Mouse (Mus musculus): ENCODE data around the gene Ap1m1.
A peak's percentile ranks its signal among the peaks of the same experiment; 100 is the strongest.

The Ap1m1 gene

DNA sequence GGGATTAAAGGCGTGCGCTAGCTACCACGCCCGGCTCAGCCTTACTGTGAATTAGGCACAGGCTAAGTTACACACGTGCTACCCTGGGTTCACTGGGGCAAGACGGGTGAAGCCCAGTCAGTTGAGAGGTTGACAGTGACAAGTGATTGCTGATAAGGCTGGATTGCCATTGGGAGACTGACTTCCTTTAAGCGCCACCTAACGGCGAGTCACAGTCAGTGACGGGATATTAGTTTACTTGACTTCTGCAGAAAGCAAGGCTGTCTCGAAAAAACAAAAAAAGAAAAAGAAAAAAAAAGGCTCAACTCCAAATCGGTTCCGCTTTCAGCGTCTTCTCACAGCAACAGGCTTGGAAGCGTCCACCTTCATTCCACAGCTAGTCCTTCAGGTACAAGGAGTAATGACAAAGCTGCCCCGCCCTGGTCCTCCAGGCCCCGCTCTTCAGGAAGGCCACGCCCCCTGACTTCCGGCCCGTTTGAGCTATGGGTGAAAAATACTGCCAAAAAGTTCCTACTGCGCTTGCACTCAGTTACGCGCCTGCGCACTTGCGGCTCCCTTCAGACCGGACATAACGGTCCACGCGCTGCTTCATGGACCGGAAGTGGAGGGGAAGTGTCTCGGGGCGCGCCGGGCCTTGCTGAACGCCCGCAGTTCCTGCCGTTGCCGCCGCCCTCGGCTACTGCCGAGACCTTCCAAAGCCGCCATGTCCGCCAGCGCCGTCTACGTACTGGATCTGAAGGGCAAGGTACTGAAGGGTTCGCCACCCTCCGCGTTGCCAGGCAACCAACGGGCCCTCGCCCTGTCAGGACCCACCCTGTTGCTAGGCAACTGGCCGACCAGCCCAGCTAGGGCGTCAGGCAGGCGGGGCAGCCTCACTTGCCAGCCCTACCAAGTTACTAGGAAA is at the start of gene Ap1m1:
Gene Ap1m1, plus strand, starts transcription at position 520 of the 904 bp plus-strand sequence.
- peak; percentile 99 for DNase-seq (ENCODE audit: low read depth, low spot score)

- no peak for DNase-seq (ENCODE audit: low read depth, low spot score)
Observed at GRCm38 (mm10) chr8:72190215-72190539, 49.6 kb upstream of the Ap1m1 start.

DNA sequence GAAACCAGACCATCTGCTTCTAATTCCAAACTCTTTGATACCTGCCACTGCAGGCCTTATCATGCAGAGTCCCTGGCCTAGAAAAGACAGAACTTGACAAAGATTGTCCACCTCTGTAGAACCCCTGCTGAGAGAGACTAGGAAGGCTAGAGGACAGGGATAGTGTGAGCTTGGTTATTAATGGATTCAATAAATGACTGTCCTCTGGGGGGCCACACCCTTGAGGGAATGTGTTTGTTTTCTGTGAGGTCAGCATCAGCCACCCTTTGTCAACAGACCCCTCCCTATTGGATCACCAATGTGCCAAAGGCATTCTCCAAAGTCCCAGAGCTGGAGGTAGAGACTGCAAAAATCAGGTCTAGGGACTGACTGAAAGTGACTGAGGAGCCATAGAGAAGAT is 47.8 kb upstream of the Ap1m1 start:
- DNase-seq (ENCODE audit: low read depth, low spot score): no peak

DNA sequence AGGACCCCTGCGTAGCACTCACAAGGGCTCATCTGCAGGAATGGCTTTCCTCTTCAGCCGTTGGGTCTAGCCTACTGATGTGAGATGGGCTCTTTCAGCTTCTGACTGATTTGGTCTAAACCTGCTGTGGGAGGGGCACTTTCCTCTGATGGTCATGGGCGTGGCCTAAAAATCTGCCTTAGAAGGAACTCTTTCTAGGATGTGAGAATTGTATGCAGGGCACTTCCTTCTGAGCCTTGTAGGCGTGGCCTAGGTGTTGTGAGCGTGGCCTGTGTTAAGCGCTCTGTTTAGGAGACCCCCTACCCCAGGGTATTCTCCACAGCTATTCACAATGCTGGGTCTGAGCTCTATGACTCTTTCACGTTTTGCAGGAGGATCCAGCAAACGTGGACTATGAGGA is 41.8 kb upstream of the Ap1m1 start:
- DNase-seq (ENCODE audit: low read depth, low spot score): peak; percentile 82

GRCm38 (mm10) chr8:72208582-72208981 is 31.2 kb upstream of the Ap1m1 start:
- DNase-seq (ENCODE audit: low read depth, low spot score): no peak

GRCm38 (mm10) chr8:72210222-72210621 is 29.6 kb upstream of the Ap1m1 start:
- DNase-seq (ENCODE audit: low read depth, low spot score): no peak

DNA sequence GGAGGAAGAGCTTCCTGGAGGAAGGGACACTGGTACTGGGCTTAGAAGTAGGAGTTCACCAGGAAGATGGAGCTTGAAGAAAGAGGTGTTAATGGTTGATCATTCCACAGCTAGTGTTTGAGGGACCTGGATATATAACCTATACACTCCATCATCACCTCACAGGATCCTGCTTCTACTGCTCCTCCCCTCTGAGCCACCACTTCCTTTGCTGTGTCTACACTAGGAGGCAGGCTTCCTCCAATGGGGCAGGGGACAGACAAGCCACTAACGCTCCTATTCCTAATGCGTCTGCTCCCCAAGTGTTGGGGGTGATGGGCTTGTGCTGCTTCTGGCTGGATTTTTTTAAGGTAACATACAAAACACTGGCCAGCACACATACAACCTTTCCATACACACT is 29.1 kb upstream of the Ap1m1 start:
- no peak for DNase-seq (ENCODE audit: low read depth, low spot score)

GRCm38 (mm10) chr8:72211846-72212245 is 28.0 kb upstream of the Ap1m1 start:
- no peak for DNase-seq (ENCODE audit: low read depth, low spot score)

- no peak for DNase-seq (ENCODE audit: low read depth, low spot score)
Observed at GRCm38 (mm10) chr8:72212751-72213150, 27.1 kb upstream of the Ap1m1 start, which contains the start of gene Cib3. TSS of gene Cib3 (minus strand) at chr8:72212837.

- no peak for DNase-seq (ENCODE audit: low read depth, low spot score)
Observed at GRCm38 (mm10) chr8:72213536-72213935, 26.3 kb upstream of the Ap1m1 start, which contains the start of gene Gm11034. TSS of gene Gm11034 (minus strand) at chr8:72213636.

GRCm38 (mm10) chr8:72215060-72215459 is 24.8 kb upstream of the Ap1m1 start:
- no peak for DNase-seq (ENCODE audit: low read depth, low spot score)

DNA sequence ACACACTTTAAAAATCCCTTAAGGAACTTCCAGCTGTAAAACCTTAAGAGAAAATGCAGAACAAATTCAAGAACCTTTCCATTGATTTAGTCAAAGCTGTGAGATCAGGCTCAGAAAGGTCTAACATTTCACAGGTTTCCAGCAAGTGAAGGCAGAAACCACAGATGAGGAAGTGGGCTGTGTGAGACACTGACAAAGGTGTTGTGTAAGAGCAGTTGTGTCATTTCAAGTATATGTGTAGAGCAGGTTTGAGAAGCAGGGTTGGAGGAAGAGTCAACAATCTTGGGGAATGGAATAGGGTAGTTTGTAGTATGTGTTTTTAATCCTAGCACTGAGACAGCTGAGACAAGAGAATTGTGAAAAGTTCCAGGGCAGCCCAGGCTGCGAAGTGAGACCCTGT is 23.9 kb upstream of the Ap1m1 start:
- DNase-seq (ENCODE audit: low read depth, low spot score): no peak

- DNase-seq (ENCODE audit: low read depth, low spot score): no peak
Observed at GRCm38 (mm10) chr8:72218781-72219540, 20.9 kb upstream of the Ap1m1 start.

DNA sequence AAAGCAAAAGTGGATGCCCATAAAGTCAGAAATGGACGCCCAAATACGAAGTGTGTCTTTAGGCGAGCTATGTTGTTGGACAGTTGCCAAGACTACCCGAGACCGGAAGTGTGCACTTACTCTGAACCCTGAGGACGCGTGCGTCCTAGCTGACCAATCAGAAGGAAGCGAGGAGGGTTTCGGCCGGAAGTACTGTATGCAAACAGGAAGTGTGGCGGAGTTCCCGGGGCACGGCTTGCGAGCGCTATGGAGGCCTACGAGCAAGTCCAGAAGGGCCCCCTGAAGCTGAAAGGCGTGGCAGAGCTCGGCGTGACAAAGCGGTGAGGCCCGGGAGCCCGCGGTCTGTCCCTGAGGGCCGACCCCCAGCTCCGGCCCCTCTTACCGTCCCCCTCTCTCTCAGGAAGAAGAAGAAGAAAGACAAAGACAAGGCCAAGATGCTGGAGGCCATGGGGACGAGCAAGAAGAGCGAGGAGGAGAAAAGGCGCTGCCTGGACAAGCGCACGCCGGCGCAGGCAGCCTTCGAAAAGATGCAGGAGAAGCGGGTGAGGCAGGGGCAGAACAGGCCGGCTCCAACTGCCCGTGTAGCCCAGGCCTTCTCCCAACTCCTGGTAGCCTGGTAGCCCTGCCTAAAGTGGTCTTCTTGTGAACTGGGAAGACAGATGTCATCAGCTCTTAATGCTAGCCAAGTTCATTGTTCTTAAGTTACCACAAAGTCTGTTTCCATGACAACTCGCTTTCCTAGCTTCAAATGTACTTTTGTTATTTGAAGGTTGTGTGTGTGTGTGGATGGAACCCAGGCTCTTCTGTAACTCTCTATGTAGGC is 20.1 kb upstream of the Ap1m1 start, which contains the start of gene Fam32a:
Gene Fam32a, plus strand, starts transcription at position 190 of the 823 bp plus-strand sequence.
- peak; percentile 99 for DNase-seq (ENCODE audit: low read depth, low spot score)

- no peak for DNase-seq (ENCODE audit: low read depth, low spot score)
Observed at GRCm38 (mm10) chr8:72220758-72221157, 19.1 kb upstream of the Ap1m1 start.

GRCm38 (mm10) chr8:72222656-72223055 is 17.2 kb upstream of the Ap1m1 start:
- no peak for DNase-seq (ENCODE audit: low read depth, low spot score)

DNA sequence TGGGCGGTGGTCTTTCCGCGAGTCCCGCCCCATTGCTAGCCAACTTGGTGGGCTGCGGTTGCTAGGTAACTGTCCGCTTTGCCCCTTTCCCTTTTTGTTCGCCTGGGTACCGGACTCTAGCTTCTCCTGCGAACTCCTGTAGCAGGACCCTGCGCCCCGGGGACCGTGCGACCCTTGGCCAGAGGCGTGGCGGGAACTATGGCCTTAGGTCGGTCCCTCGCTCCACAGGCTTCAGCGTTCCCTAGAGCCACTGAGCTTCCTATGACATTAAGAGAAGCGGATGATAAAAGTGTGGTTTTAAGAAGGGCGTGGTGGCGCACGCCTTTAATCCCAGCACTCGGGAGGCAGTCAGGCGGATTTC is 565 bp downstream of the Ap1m1 start:
- no peak for DNase-seq (ENCODE audit: low read depth, low spot score)

DNA sequence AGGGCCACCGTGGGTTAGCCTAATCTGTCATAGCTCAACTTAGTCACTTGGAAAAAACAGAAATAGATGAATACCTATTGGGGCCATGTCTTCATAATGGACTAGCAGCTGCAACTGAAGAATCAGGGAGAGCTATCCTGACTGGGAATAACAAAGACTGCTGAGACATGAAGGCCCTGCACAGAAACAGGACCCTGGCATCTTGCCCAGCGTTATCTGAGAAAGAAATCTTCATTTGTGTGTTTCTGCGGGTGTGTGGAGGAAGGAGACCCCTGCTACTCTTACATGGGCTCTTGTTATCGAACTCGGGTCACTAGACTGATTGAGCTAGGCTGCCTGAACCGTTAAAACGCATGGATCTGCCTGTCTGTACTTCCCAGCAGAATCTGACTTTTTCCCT is 1.1 kb downstream of the Ap1m1 start:
- DNase-seq (ENCODE audit: low read depth, low spot score): no peak

GRCm38 (mm10) chr8:72242226-72242625 is 2.4 kb downstream of the Ap1m1 start:
- DNase-seq (ENCODE audit: low read depth, low spot score): no peak

- DNase-seq (ENCODE audit: low read depth, low spot score): no peak
Observed at GRCm38 (mm10) chr8:72244610-72245009, 4.8 kb downstream of the Ap1m1 start.

- DNase-seq (ENCODE audit: low read depth, low spot score): no peak
Observed at GRCm38 (mm10) chr8:72257171-72257901, 17.5 kb downstream of the Ap1m1 start.
